Mouse (Mus musculus) cerebellum, postnatal 14 days (tissue): ENCODE measurements at regions not wholly inside any gene's neighbourhood (a gene's known extent, or its start where the extent isn't known, plus 50 kb on each side); places are given as distances from the start of the nearest gene placed in this dataset.

ENCODE experiments used
- DNase-seq, 2 experiments: peaks; one replicate each; pipeline ENCODE4 v3.0.0; 2021; ENCODE audit warnings: mixed read lengths in 2 of 2

- no peak for DNase-seq
Measured at GRCm38 (mm10) chr12:107769801-107770515, 233.4 kb downstream of the Bcl11b start.

DNA sequence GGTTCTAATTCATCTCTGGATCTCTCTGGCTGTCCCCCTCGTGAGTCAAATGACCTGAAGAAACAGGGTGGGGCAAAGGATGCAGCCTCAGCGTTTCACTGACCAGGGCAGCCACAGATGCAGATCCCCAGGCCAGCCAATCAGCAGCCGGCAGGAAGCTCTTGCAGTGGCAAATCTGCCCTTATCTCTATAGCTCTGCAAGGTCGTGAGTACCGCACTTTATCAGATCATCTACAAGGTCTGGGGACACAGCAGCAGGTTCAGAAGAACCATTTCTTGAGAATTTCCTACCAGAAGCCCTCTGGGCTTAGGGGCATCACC lies 232.9 kb downstream of the Bcl11b start:
- no peak for DNase-seq

DNA sequence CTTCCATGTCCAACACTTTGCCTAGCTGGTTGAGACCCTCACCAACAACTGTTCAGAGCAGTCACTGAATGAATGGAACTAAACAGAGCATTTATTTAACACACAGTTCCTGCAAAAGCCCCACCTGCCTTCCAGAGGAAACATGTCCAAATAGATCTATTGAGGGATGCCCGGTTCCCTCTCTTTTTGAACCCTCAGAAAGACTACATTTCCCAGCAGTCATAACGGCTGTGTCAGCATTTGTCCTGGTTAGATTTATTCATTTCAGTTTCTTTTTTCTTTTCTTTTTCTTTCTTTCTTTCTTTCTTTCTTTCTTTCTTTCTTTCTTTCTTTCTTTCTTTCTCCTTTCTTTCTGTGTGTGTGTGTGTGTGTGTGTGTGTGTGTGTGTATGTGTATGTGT lies 232.1 kb downstream of the Bcl11b start:
- DNase-seq: no peak

DNA sequence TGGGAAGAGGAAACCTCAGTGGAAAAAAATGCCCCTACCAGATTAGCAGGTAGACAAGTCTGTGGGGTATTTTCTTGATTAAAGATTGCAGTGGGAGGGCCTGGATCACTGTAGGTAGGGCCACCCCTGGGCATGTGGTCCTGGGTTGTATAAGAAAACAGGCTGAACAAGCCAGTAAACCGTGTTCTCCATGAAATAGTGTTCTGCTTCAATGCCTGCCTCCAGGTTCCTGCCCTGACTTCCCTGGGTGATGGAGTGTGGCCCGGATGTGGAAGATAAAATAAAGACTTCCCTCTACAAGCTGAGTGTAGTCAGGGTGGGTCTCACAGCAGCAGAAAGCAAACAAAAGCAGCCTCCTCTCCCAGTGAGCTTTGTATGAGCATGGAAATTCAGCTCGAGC lies 231.6 kb downstream of the Bcl11b start:
- no peak for DNase-seq

DNA sequence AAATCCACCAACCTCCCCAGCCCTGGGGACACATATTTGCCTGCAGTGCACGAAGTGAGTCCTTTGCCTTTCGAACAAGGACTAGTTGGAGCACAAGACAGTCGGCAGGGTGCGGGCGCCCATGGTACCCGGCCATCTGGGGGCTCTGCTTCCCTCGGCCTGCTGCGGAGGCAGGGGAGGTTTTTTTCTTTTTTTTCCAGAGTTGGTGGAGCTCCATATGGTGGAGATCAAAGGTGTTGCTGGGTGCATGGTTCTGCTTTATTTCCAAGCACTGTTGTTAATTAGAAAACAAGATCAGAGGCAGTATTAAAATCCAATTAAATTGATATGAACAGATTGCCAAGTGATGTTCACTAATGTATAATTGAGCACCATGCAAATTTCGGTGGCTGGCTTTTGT lies 225.4 kb downstream of the Bcl11b start:
- no peak for DNase-seq

GRCm38 (mm10) chr12:107779306-107780057 lies 223.9 kb downstream of the Bcl11b start:
- DNase-seq: no peak

GRCm38 (mm10) chr12:107782147-107782546 lies 221.3 kb downstream of the Bcl11b start:
- DNase-seq: no peak

DNA sequence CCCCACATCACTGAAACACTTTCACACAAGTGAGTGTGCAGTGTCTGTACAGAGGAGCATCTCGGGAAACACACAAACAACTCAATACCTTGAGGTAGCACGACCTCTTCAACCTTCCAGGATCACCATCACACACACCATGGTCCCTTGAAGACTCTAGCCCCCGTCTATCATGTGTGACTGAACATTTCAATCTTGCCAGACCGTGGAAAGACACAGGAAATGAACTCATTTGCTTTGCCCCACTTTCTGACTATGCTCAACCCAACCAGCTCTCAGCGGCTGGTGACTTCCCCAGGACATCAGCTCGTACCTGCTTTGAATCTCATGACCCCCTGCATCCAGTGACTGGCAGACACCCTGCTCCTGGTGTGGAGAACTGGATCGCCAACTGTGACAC lies 219.6 kb downstream of the Bcl11b start:
- DNase-seq: no peak

DNA sequence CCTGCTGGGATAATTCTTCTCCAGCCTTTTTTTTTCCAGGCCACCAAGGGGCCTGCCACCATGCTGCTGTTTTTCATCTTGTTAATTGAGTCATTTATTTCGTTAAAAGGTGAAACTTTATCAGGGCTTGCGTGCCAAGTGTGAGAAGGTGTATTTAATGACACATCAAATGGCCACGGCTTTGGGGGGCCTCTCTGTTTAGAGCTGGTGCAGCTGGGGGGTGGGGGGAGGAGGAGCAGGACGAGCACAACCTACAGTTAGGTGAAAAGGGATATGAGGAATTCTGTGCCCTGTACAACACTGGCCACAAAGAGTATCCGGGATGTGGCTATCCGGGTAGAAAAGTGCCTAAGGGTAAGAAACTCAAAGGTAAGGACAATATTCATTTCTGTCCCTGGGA lies 213.6 kb downstream of the Bcl11b start:
- DNase-seq: no peak

- no peak for DNase-seq
Measured at GRCm38 (mm10) chr12:107800296-107800695, 203.1 kb downstream of the Bcl11b start.

- DNase-seq: peak; percentile 65 to 85
Measured at GRCm38 (mm10) chr12:107807634-107808033, 195.8 kb downstream of the Bcl11b start.

DNA sequence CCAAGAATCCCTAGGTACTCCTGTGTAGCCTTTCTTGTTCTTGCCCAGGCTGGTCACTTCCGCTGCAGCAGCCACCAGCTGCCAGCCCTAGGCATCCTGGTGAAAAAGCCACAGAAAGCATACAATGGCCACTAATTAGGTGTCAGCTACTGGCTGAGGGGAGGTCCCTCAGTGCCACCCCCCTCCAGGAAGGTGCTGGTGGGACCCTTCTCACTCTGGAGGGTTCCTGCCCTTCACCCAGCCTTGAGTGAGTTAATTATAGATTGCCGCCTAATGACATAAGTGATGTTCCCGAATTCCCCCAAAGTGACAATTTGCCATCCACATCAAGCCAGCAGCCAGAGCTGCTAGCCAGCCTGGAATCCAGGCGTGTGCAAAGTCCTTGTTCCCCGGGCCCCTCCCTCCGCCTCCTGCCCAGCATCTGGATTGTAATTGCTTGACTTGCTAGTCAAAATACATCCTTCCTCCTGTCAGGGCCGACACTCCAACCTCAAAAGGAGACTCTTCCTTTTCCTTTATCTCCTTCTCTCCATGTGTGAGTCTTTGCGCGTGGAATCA lies 195.2 kb downstream of the Bcl11b start:
- DNase-seq: no peak

DNA sequence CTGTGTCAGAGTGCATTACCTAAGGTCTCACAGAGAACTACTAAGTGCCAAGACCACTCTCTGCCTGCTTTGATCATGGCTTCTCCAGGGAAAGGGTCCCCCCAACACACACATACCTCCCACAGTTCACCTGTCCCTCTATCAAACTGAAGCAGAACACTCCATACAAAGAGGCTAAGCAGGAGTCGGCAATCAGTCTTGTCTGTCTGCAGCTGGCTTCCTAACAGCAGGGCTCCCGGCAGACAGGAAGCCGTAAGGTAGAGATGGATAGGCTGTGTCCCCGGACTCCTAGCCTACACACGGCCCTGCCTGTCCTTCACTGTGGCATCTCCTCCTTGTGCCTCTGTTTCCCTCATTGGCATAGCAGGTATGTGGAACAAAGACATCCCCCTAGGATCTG lies 192.2 kb downstream of the Bcl11b start:
- DNase-seq: no peak

GRCm38 (mm10) chr12:107812549-107813335 lies 190.7 kb downstream of the Bcl11b start:
- no peak for DNase-seq

- no peak for DNase-seq
Measured at GRCm38 (mm10) chr12:107814926-107815325, 188.5 kb downstream of the Bcl11b start.

DNA sequence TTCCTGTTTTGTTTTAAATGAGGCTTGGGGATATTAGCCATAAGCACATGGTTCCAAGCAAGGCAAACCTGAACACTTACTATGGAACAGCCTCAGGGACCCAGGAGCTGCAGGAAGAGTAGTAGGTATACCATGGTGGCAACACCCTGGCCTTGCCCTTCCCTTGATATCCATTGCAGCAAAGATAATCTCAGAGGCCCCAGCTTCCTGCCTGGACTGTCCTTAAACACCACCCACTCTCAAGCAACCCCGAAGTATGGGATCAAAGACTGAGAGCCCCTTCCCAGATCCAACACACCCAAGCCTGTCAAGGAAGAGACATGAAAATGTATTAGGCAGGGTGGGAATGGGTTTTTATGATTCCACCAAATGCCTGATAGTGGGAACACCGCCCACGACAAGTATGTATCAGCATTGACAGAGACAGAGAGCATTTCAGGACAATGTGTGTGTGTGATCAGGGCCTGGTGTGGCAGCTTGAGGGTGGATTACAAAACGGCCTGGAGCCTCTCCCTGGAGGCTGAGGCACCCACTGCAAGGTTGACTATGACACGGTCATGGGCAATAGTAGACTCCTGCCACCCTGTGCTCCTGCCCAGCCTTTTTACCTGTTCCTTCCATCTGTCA lies 179.5 kb downstream of the Bcl11b start:
- DNase-seq: no peak

DNA sequence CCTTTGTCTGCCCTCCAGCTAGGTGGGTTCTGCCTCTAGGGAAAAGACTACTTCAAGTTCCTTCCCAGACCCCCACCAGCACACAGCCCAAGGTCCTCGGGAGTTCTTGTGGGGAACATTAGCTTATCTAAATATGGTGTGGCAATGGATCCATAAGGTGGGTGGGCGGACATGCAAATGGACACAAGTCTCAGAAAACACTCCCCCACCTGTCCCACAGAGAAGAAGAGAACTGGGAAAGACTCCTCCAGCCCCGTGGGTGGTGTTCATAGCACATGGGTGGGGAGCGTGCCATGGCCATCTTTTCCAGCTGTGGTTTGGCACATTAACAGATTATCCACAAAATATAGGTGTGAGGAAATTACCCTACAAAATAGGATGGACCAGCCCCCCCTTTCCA lies 177.5 kb downstream of the Bcl11b start:
- no peak for DNase-seq

GRCm38 (mm10) chr12:107831400-107832128 lies 171.8 kb downstream of the Bcl11b start:
- no peak for DNase-seq

DNA sequence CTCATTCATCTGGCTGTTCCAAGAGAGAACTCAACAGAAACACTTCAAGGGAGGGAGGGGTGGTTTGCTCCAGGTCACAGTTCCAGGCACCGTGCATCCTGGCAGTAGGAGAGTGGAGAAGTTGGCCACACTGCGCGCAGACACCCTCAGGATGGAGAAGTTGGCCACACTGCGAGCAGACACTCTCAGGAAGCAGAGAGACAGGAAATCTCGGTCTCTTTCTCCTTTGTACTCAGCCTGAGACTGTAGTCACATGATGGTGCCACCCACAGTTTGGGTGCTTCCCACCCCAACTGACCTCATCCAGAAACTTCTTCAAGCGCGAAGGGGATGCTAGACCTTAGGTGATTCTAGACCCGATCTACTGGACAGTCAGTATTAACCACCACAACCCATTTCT lies 170.4 kb downstream of the Bcl11b start:
- DNase-seq: no peak

DNA sequence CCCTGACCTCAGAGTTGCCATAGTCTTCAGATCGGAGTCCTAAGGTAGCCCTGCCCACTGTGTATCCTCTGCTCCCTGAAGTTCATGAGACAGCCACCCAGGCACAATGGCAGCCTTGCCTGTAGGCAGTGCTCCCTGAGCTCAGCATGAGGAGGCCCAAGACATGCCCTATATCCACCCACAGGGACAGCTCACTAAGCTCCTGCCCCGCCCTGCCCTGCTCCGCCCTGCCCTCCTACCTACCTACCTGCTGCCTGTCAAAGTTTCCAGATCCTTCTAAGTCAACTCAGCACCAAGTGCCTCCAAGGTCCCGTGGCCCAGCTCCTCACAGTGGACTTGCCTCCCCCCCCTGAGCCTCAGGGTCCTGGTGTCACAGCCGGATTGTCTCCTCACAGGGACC lies 168.9 kb downstream of the Bcl11b start:
- no peak for DNase-seq

DNA sequence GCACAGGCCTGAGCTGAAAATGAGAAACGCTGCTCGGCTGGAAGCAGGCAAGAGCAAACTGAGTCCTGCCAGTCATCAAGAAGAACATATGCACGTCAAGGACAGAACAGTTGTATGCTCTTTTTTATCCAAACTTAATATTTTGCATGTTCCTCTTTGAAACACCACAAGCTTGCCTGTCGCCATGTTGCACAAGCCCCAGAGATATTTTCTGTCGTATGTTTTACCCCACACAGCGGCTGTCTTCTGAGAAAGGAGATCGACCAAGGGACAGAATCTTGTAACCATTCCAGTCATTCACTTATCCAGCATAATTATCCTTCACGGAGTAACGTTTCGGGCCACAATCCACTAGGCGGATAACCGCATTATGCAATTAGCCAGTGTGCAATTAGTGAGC lies 165.7 kb downstream of the Bcl11b start:
- DNase-seq: no peak

DNA sequence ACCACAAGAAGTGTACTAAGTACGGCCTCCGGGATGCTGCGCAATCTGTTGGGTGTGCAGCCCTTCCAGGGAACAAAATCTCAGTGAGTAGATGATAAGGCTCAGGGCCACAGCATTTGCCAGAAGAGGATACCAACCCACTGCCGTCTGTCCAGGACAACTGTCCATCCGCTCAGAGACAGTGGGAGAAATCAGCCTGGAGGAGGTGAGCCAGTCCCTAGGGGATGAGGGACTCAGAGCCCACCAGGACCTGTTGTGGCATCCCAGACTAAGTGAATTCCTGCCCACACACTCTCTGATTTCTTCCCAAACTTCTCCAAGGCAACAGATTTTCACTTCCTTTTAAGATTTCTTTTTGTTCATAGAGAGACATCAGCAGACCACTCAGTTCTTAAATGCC lies 158.8 kb downstream of the Bcl11b start:
- DNase-seq: no peak
